19 mouse cellular contexts compared by ENCODE assay signal in the genomic region with DNA sequence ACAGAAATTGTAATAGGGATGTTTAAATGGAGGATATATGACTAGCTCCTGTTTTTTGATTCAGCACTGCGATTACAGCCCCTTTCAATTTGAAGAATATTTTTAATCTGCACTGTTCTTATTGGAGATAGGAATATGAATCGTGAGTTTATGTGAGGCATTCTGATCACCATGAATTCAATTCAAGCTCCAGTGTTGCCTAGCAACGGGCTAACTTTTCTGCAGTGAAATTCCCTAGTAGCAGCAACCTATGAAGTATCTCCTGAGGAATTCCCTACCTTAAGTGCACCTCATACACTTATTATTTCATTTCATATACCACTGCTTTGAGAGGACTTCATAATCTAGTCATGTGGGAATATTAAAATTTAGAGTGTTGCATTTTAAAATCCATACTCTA.
DNase-seq lines count a peak whose midpoint lies in the region; ATAC-seq and TF ChIP-seq lines count a peak whose summit lies in the region.
"Had no signal": no experiment of that assay in that cellular context is flagged by ENCODE, and none has a peak within 500 bp of the region (broad histone marks: within the 10 kb centered on the region; RNA-seq: fewer than 3 reads in every experiment).

No protein-coding gene starts in this region.

- H3K9ac ChIP-seq in embryonic facial prominence, embryonic 11.5 days (replicated peaks; ENCODE audit: low read length), result no peak overlapping the region
- H3K9ac ChIP-seq: embryonic facial prominence, embryonic 13.5 days; forebrain, embryonic 15.5 days; hindbrain, embryonic 15.5 days; liver, embryonic 14.5 days had no signal

- no peak for ATAC-seq in embryonic facial prominence, embryonic 11.5 days (replicated peaks; ENCODE audit: insufficient number of reproducible peaks, low FRiP score, low TSS enrichment, low read depth)
- ATAC-seq: forebrain, embryonic 15.5 days; Patski had no signal

- no peak overlapping the region for H3K27ac ChIP-seq in embryonic facial prominence, embryonic 11.5 days (replicated peaks; ENCODE audit: low read depth, low read length)
- H3K27ac ChIP-seq in embryonic facial prominence, embryonic 10.5 days (replicated peaks), result no peak overlapping the region
- H3K27ac ChIP-seq in kidney, adult 2 months (ENCODE audit: insufficient read depth, low read depth, low read length), result no peak overlapping the region
- H3K27ac ChIP-seq: embryonic facial prominence, embryonic 13.5 days; forebrain, embryonic 15.5 days; hindbrain, embryonic 15.5 days; limb, embryonic 10.5 days; liver, embryonic 14.5 days had no signal

- no peaks in the 10 kb centered on the region for H3K36me3 ChIP-seq in embryonic facial prominence, embryonic 11.5 days (replicated peaks; ENCODE audit: control insufficient read depth, insufficient read depth, low read depth, low read length)
- no peaks in the 10 kb centered on the region for H3K36me3 ChIP-seq in embryonic facial prominence, embryonic 10.5 days (replicated peaks)
- no peaks in the 10 kb centered on the region for H3K36me3 ChIP-seq in kidney, adult 2 months (ENCODE audit: control insufficient read depth, insufficient read depth, low read length)
- H3K36me3 ChIP-seq: embryonic facial prominence, embryonic 13.5 days; forebrain, embryonic 15.5 days; hindbrain, embryonic 15.5 days; limb, embryonic 10.5 days had no signal

- no peaks in the 10 kb centered on the region for H3K4me1 ChIP-seq in embryonic facial prominence, embryonic 11.5 days (ENCODE audit: control insufficient read depth, insufficient read depth, low read length)
- no peaks in the 10 kb centered on the region for H3K4me1 ChIP-seq in embryonic facial prominence, embryonic 10.5 days
- H3K4me1 ChIP-seq in kidney, adult 2 months (ENCODE audit: control insufficient read depth, insufficient read depth, low read length), result no peaks in the 10 kb centered on the region
- H3K4me1 ChIP-seq: embryonic facial prominence, embryonic 13.5 days; forebrain, embryonic 15.5 days; hindbrain, embryonic 15.5 days; limb, embryonic 10.5 days had no signal

- TF ChIP-seq CTCF in brain, embryonic 14.5 days (IDR thresholded peaks at IDR 0.05; ENCODE audit: borderline replicate concordance, extremely low read depth, insufficient read depth, insufficient read length), result no peak
- no peak for TF ChIP-seq CTCF in kidney, adult 2 months (conservative IDR thresholded peaks at IDR 0.05; ENCODE audit: insufficient read depth, insufficient read length, low read depth, low read length)

- H3K4me2 ChIP-seq in embryonic facial prominence, embryonic 11.5 days (ENCODE audit: low read depth, low read length), result no peak overlapping the region
- H3K4me2 ChIP-seq: embryonic facial prominence, embryonic 13.5 days; forebrain, embryonic 15.5 days; hindbrain, embryonic 15.5 days had no signal

- peak; percentile 3 for DNase-seq in embryonic facial prominence, embryonic 11.5 days (ENCODE audit: low spot score)
- DNase-seq in embryonic facial prominence, embryonic 10.5 days (ENCODE audit: low spot score), result no peak
- peak; percentile 18 for DNase-seq in layer of hippocampus, adult 9-11 months
- no peak for DNase-seq in layer of hippocampus, postnatal 25 days (ENCODE audit: extremely low spot score in 1 of 2, low spot score in 1 of 2)
- peak; percentile 70 for DNase-seq in brain, embryonic 14.5 days (ENCODE audit: low read depth)
- DNase-seq in right cerebral cortex, adult 18-20 months, result peak; percentile 31
- no peak for DNase-seq in kidney, postnatal 10 days
- DNase-seq in kidney, adult 2 months, result no peak
- DNase-seq: adrenal gland, adult 2 months; cerebellum, adult 9-11 months; kidney, adult 8-10 months; lung, postnatal 36 days; thymus, postnatal 36 days had no signal

- H3K9me3 ChIP-seq in embryonic facial prominence, embryonic 11.5 days (replicated peaks; ENCODE audit: control insufficient read depth, low read length), result no peaks in the 10 kb centered on the region
- no peaks in the 10 kb centered on the region for H3K9me3 ChIP-seq in embryonic facial prominence, embryonic 10.5 days
- H3K9me3 ChIP-seq: embryonic facial prominence, embryonic 13.5 days; forebrain, embryonic 15.5 days; hindbrain, embryonic 15.5 days; limb, embryonic 10.5 days had no signal

- H3K4me3 ChIP-seq in embryonic facial prominence, embryonic 11.5 days (ENCODE audit: low read depth, low read length), result no peak overlapping the region
- H3K4me3 ChIP-seq in embryonic facial prominence, embryonic 10.5 days, result no peak overlapping the region
- H3K4me3 ChIP-seq in kidney, adult 2 months (ENCODE audit: insufficient read depth, low read depth, low read length), result no peak overlapping the region
- H3K4me3 ChIP-seq: embryonic facial prominence, embryonic 13.5 days; forebrain, embryonic 15.5 days; hindbrain, embryonic 15.5 days; limb, embryonic 10.5 days had no signal

- 77% methylated on average over 3 of the region's 3 CpGs for WGBS in embryonic facial prominence, embryonic 11.5 days
- 85% methylated on average over 3 of the region's 3 CpGs for WGBS in embryonic facial prominence, embryonic 10.5 days
- 71% methylated on average over 3 of the region's 3 CpGs for WGBS in kidney, adult 2 months

- no peaks in the 10 kb centered on the region for H3K27me3 ChIP-seq in embryonic facial prominence, embryonic 11.5 days (ENCODE audit: control insufficient read depth, insufficient read depth, low read length)
- peaks cover 28% of the 10 kb centered on the region for H3K27me3 ChIP-seq in embryonic facial prominence, embryonic 10.5 days (replicated peaks; ENCODE audit: low read depth, poor library complexity, severe bottlenecking)
- no peaks in the 10 kb centered on the region for H3K27me3 ChIP-seq in kidney, adult 2 months (replicated peaks; ENCODE audit: control insufficient read depth, insufficient read depth, low read length)
- H3K27me3 ChIP-seq: forebrain, embryonic 15.5 days; hindbrain, embryonic 15.5 days had no signal

- TF ChIP-seq POLR2A in brain, embryonic 14.5 days (IDR thresholded peaks at IDR 0.05; ENCODE audit: borderline replicate concordance, extremely low read depth, insufficient read depth, insufficient read length, poor library complexity, severe bottlenecking), result no peak
- no peak for TF ChIP-seq POLR2A in kidney, adult 2 months (IDR thresholded peaks at IDR 0.05; ENCODE audit: low read depth, low read length)

Comparison
In these comparisons a context has a peak if more than half of its experiments do, and no peak if none do; other contexts are left out.
1. DNase-seq: peak in embryonic facial prominence, embryonic 11.5 days (single experiment), layer of hippocampus, adult 9-11 months (single experiment), brain, embryonic 14.5 days (single experiment) and right cerebral cortex, adult 18-20 months (single experiment); none in embryonic facial prominence, embryonic 10.5 days (single experiment), layer of hippocampus, postnatal 25 days (0 of 2), kidney, postnatal 10 days (single experiment) and kidney, adult 2 months (single experiment).